Mouse (Mus musculus) stomach, postnatal 0 days (tissue): ENCODE results near the gene Mecr. TPM values are rescaled to one million over a fixed set of nuclear protein-coding genes. Genes with fewer than 3 reads are reported as not detected.

ENCODE experiments used
- ATAC-seq: fragments of 200-750 bp; cut with Nextera tagmentation; 2 replicates; pipeline ENCODE4 v1.8.0; 2017; ENCODE audit not compliant: low FRiP score, low TSS enrichment
- DNase-seq: peaks from one replicate; pipeline ENCODE4 v3.0.0-alpha.2; 2016; ENCODE audit warnings: low spot score
- H3K27ac ChIP-seq: fragments of 300-500 bp; sonication (generic); replicated peaks from 2 replicates; pipeline ENCODE4 v1.5.1; 2014; ENCODE audit warnings: mild to moderate bottlenecking, control low read depth
- H3K27me3 ChIP-seq: fragments of 300-500 bp; sonication (generic); 2 replicates; pipeline ENCODE4 v1.6.1; 2014; ENCODE audit warnings: low read length; ENCODE audit not compliant: control insufficient read depth, insufficient read depth
- H3K36me3 ChIP-seq: fragments of 300-500 bp; sonication (generic); 2 replicates; pipeline ENCODE4 v1.6.1; 2014; ENCODE audit warnings: low read length, mixed read lengths; ENCODE audit not compliant: control insufficient read depth, insufficient read depth
- H3K4me1 ChIP-seq: fragments of 300-500 bp; sonication (generic); replicated peaks from 2 replicates; pipeline ENCODE4 v1.6.1; 2014; ENCODE audit warnings: antibody characterized with exemption; ENCODE audit not compliant: control insufficient read depth, insufficient read depth
- H3K4me2 ChIP-seq: fragments of 300-500 bp; sonication (generic); replicated peaks from 2 replicates; pipeline ENCODE4 v1.6.1; 2014; ENCODE audit warnings: low read depth, mild to moderate bottlenecking, control low read depth, moderate library complexity
- H3K4me3 ChIP-seq: fragments of 300-500 bp; sonication (generic); 2 replicates; pipeline ENCODE4 v1.5.1; 2014; ENCODE audit warnings: low read depth, low read length, control low read depth
- H3K9ac ChIP-seq: fragments of 300-500 bp; sonication (generic); 2 replicates; pipeline ENCODE4 v1.6.1; 2014; ENCODE audit warnings: mild to moderate bottlenecking, low read length, control low read depth, mixed read lengths
- H3K9me3 ChIP-seq: fragments of 300-500 bp; sonication (generic); 2 replicates; pipeline ENCODE4 v1.6.1; 2016; ENCODE audit warnings: low read length; ENCODE audit not compliant: control insufficient read depth
- CTCF ChIP-seq: IDR thresholded peaks from 2 replicates; pipeline ENCODE4 v1.5.1; 2016; ENCODE audit warnings: antibody characterized with exemption, low read depth, mild to moderate bottlenecking, moderate library complexity
- EP300 ChIP-seq: optimal IDR thresholded peaks from 2 replicates; pipeline ENCODE3; 2016; ENCODE audit warnings: antibody characterized with exemption
- WGBS: fragments of 180-500 bp; shearing (Covaris S2); extraction: QIAGEN DNeasy Blood & Tissue Kit; methylation state at CpG from one replicate; pipeline ENCODE4 v1.1.7; 2014; 5-methylcytosine and 5-hydroxymethylcytosine counted together
- polyA plus RNA-seq: library from polyadenylated mRNA; unstranded; fragments of >200 nt; fragmentation: Nextera tagmentation; extraction: Ambion mirVana; gene quantifications from 2 replicates; pipeline ENCODE4 v1.2.1, GENCODE M21; 2015

Gene Mecr
- polyA plus RNA-seq, 1 experiment from 2014 or later: 47.2 TPM

- H3K4me2 ChIP-seq: no peak overlapping the region
- no peaks in the 10 kb centered on the region for H3K9me3 ChIP-seq
- no peak for TF ChIP-seq EP300
- no peaks in the 10 kb centered on the region for H3K36me3 ChIP-seq
- H3K4me3 ChIP-seq: no peak overlapping the region
- ATAC-seq (no peak), DNase-seq (no peak)
- no peak overlapping the region for H3K9ac ChIP-seq
- no peak overlapping the region for H3K27ac ChIP-seq
- WGBS: 58% methylated on average over 3 of the region's 3 CpGs
- no peaks in the 10 kb centered on the region for H3K27me3 ChIP-seq
- no peaks in the 10 kb centered on the region for H3K4me1 ChIP-seq
Observed at GRCm38 (mm10) chr4:131805255-131805654, 38.0 kb upstream of the Mecr start.

GRCm38 (mm10) chr4:131812458-131812857 lies 30.8 kb upstream of the Mecr start:
- Histone ChIP-seq H3K36me3 (no peaks in the 10 kb centered on the region), H3K27me3 (no peaks in the 10 kb centered on the region), H3K27ac (no peak overlapping the region), H3K4me2 (no peak overlapping the region), H3K4me1 (no peaks in the 10 kb centered on the region), H3K9me3 (no peaks in the 10 kb centered on the region), H3K4me3 (no peak overlapping the region), H3K9ac (no peak overlapping the region)
- ATAC-seq: no peak
- TF ChIP-seq EP300 (no peak), CTCF (no peak)
- no peak for DNase-seq
- 71% methylated on average over 11 of the region's 11 CpGs for WGBS

DNA sequence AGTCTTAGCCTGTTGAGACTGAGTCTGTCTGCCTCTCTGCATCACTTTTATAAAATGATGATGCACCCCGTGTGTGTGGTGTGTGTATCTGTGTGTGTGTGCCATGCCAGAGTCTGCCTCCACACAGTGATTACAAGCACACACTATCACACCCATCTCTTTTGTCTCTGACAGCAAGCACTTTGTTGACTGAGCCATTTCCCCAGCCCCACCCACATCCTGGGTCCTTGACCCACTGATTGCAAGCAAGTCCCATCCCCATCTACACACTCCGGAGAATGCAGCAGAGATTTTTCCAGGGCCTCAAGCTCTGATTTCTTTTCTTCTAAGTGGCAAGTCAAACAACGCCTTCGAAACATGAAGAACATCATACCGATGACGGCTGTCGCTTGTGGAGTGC lies 29.5 kb upstream of the Mecr start:
- Histone ChIP-seq H3K36me3 (no peaks in the 10 kb centered on the region), H3K27me3 (no peaks in the 10 kb centered on the region), H3K4me1 (no peaks in the 10 kb centered on the region), H3K27ac (no peak overlapping the region), H3K4me3 (no peak overlapping the region), H3K9me3 (no peaks in the 10 kb centered on the region), H3K9ac (no peak overlapping the region), H3K4me2 (no peak overlapping the region)
- no peak for DNase-seq
- WGBS: 61% methylated on average over 7 of the region's 7 CpGs
- TF ChIP-seq EP300 (no peak), CTCF (no peak)
- no peak; the same call in 1 of the 2 replicates for ATAC-seq

DNA sequence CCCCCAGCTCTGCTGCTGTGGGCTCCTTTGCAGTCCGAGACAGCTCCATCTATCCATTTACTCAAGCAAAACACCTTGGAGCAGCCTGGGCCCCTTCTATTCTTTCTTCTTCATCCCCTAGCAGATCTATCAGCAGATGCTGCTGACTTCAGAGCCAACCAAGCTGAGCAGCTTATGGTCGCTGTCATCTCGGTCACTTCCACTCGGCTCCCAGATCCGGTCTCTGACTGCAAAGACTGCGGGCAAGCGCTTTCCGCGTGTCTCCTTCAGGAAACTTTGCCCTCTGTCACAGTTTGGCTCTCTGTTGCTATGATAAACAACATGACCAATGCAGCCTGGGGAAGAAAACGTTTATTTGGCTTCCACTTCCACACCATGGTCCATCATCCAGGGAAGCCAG lies 28.4 kb upstream of the Mecr start:
- 66% methylated on average over 10 of the region's 10 CpGs for WGBS

GRCm38 (mm10) chr4:131815774-131816173 lies 27.5 kb upstream of the Mecr start:
- WGBS: 61% methylated on average over 10 of the region's 10 CpGs
- H3K4me3 ChIP-seq: no peak overlapping the region
- H3K9ac ChIP-seq: no peak overlapping the region
- H3K27me3 ChIP-seq: no peaks in the 10 kb centered on the region
- no peak for DNase-seq
- no peak for ATAC-seq
- H3K4me2 ChIP-seq: no peak overlapping the region
- no peaks in the 10 kb centered on the region for H3K9me3 ChIP-seq
- H3K4me1 ChIP-seq: no peaks in the 10 kb centered on the region
- no peaks in the 10 kb centered on the region for H3K36me3 ChIP-seq
- H3K27ac ChIP-seq: no peak overlapping the region
- TF ChIP-seq CTCF (no peak), EP300 (no peak)

More for the DNA sequence above, 28.4 kb upstream of the Mecr start:
- no peak overlapping the region for H3K4me2 ChIP-seq
- no peak for DNase-seq
- H3K9ac ChIP-seq: no peak overlapping the region
- no peaks in the 10 kb centered on the region for H3K4me1 ChIP-seq
- H3K36me3 ChIP-seq: no peaks in the 10 kb centered on the region
- H3K27me3 ChIP-seq: no peaks in the 10 kb centered on the region
- TF ChIP-seq EP300 (no peak), CTCF (no peak)
- no peak overlapping the region for H3K27ac ChIP-seq
- no peaks in the 10 kb centered on the region for H3K9me3 ChIP-seq
- ATAC-seq: no peak
- no peak overlapping the region for H3K4me3 ChIP-seq

DNA sequence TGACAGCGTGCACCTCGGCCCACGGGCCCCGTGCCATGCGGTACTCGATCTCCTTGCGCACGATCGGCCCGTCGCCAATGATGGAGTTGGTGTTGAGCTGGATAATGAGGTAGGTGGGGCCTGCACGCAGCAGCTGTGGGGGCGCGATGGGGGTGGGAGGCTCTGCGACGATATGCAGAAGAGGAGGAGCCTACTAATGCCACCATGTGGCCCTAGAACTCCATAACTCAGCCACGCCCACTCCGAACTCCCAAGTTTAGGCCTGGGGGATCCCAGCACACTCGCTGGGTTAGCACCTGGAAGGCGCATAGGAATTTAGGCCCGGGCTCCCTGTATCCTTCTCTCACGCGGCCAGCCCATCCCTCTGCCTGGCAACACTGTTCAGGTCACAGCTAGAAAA lies 24.3 kb upstream of the Mecr start:
- Histone ChIP-seq H3K36me3 (no peaks in the 10 kb centered on the region), H3K4me2 (no peak overlapping the region), H3K4me1 (no peaks in the 10 kb centered on the region), H3K4me3 (no peak overlapping the region), H3K9ac (no peak overlapping the region), H3K27me3 (no peaks in the 10 kb centered on the region), H3K9me3 (no peaks in the 10 kb centered on the region), H3K27ac (no peak overlapping the region)
- TF ChIP-seq EP300 (no peak), CTCF (no peak)
- WGBS: 64% methylated on average over 23 of the region's 23 CpGs
- no peak for DNase-seq
- ATAC-seq: no peak
